Mouse (Mus musculus): ENCODE measurements around the gene Opcml. TPM values are rescaled to one million over a fixed set of nuclear protein-coding genes. Genes with fewer than 3 reads are reported as not detected.
A peak's percentile ranks its signal among the peaks of the same experiment; 100 is the strongest.

Opcml gene
- polyA plus RNA-seq, 1 experiment from 2014 or later = 7.4 TPM

GRCm38 (mm10) chr9:28327985-28328384 is 537.4 kb downstream of the Opcml start:
- Histone ChIP-seq H3K9me3 (no peaks in the 10 kb centered on the region), H3K36me3 (no peaks in the 10 kb centered on the region), H3K4me2 (replicated peaks) (no peak overlapping the region), H3K4me3 (no peak overlapping the region), H3K4me1 (peaks cover 3% of the 10 kb centered on the region; the same call in 1 of the 2 replicates), H3K27ac (no peak overlapping the region), H3K9ac (no peak overlapping the region), H3K27me3 (replicated peaks) (no peaks in the 10 kb centered on the region)
- ATAC-seq (ENCODE audit: low FRiP score, low read depth) = 0 out of 2 replicates have a peak, but pooled peaks have one; percentile 56
- 45% methylated on average over 4 of the region's 4 CpGs for WGBS

GRCm38 (mm10) chr9:28328434-28328833 is 537.9 kb downstream of the Opcml start:
- no peak for ATAC-seq (ENCODE audit: low FRiP score, low read depth)
- Histone ChIP-seq H3K9me3 (no peaks in the 10 kb centered on the region), H3K4me3 (no peak overlapping the region), H3K27me3 (replicated peaks) (no peaks in the 10 kb centered on the region), H3K36me3 (no peaks in the 10 kb centered on the region), H3K4me2 (replicated peaks) (no peak overlapping the region), H3K9ac (no peak overlapping the region), H3K27ac (no peak overlapping the region), H3K4me1 (peaks cover 3% of the 10 kb centered on the region; the same call in 1 of the 2 replicates)
- 95% methylated on average over 2 of the region's 2 CpGs for WGBS

GRCm38 (mm10) chr9:28329477-28329876 is 538.9 kb downstream of the Opcml start:
- Histone ChIP-seq H3K9me3 (no peaks in the 10 kb centered on the region), H3K9ac (no peak overlapping the region), H3K4me3 (no peak overlapping the region), H3K4me1 (peaks cover 3% of the 10 kb centered on the region; the same call in 1 of the 2 replicates), H3K27me3 (replicated peaks) (no peaks in the 10 kb centered on the region), H3K36me3 (no peaks in the 10 kb centered on the region), H3K4me2 (replicated peaks) (no peak overlapping the region), H3K27ac (no peak overlapping the region)
- ATAC-seq (ENCODE audit: low FRiP score, low read depth) = no peak

GRCm38 (mm10) chr9:28336511-28337208 is 546.1 kb downstream of the Opcml start:
- H3K4me2 ChIP-seq (replicated peaks) = peak overlapping the region; percentile 44

GRCm38 (mm10) chr9:28337837-28338236 is 547.3 kb downstream of the Opcml start:
- 62% methylated on average over 2 of the region's 2 CpGs for WGBS
- no peak overlapping the region for H3K4me3 ChIP-seq
- H3K4me1 ChIP-seq = 0 out of 2 replicates have a peak, but pooled peaks cover 5% of the 10 kb centered on the region
- no peaks in the 10 kb centered on the region for H3K27me3 ChIP-seq (replicated peaks)
- no peak for ATAC-seq (ENCODE audit: low FRiP score, low read depth)
- no peak overlapping the region for H3K9ac ChIP-seq
- H3K36me3 ChIP-seq = no peaks in the 10 kb centered on the region
- H3K4me2 ChIP-seq (replicated peaks) = no peak overlapping the region
- no peak overlapping the region for H3K27ac ChIP-seq
- H3K9me3 ChIP-seq = no peaks in the 10 kb centered on the region

More at GRCm38 (mm10) chr9:28336511-28337208, 546.1 kb downstream of the Opcml start:
- H3K27ac ChIP-seq = no peak overlapping the region
- H3K9ac ChIP-seq = no peak overlapping the region
- H3K4me1 ChIP-seq = 0 out of 2 replicates have a peak, but pooled peaks cover 5% of the 10 kb centered on the region
- no peak overlapping the region for H3K4me3 ChIP-seq
- 16% methylated on average over 10 of the region's 10 CpGs for WGBS
- peak; percentile 87 for ATAC-seq (ENCODE audit: low FRiP score, low read depth)
- no peaks in the 10 kb centered on the region for H3K9me3 ChIP-seq
- no peaks in the 10 kb centered on the region for H3K27me3 ChIP-seq (replicated peaks)
- no peaks in the 10 kb centered on the region for H3K36me3 ChIP-seq

GRCm38 (mm10) chr9:28354978-28355377 is 564.4 kb downstream of the Opcml start:
- H3K4me2 ChIP-seq (replicated peaks) = no peak overlapping the region
- no peaks in the 10 kb centered on the region for H3K36me3 ChIP-seq
- ATAC-seq (ENCODE audit: low FRiP score, low read depth) = no peak
- no peaks in the 10 kb centered on the region for H3K4me1 ChIP-seq
- no peak overlapping the region for H3K4me3 ChIP-seq
- H3K27ac ChIP-seq = no peak overlapping the region
- no peaks in the 10 kb centered on the region for H3K9me3 ChIP-seq
- no peaks in the 10 kb centered on the region for H3K27me3 ChIP-seq (replicated peaks)
- no peak overlapping the region for H3K9ac ChIP-seq

GRCm38 (mm10) chr9:28357946-28358345 is 567.4 kb downstream of the Opcml start:
- H3K9ac ChIP-seq = no peak overlapping the region
- no peaks in the 10 kb centered on the region for H3K4me1 ChIP-seq
- no peak overlapping the region for H3K27ac ChIP-seq
- H3K27me3 ChIP-seq (replicated peaks) = no peaks in the 10 kb centered on the region
- WGBS = 77% methylated on average over 3 of the region's 3 CpGs
- no peak overlapping the region for H3K4me3 ChIP-seq
- no peak for ATAC-seq (ENCODE audit: low FRiP score, low read depth)
- H3K9me3 ChIP-seq = no peaks in the 10 kb centered on the region
- no peaks in the 10 kb centered on the region for H3K36me3 ChIP-seq
- H3K4me2 ChIP-seq (replicated peaks) = no peak overlapping the region

- Histone ChIP-seq H3K9ac (no peak overlapping the region), H3K9me3 (no peaks in the 10 kb centered on the region), H3K4me3 (no peak overlapping the region), H3K27ac (no peak overlapping the region), H3K4me2 (replicated peaks) (no peak overlapping the region), H3K27me3 (replicated peaks) (no peaks in the 10 kb centered on the region), H3K4me1 (no peaks in the 10 kb centered on the region), H3K36me3 (no peaks in the 10 kb centered on the region)
- no peak for ATAC-seq (ENCODE audit: low FRiP score, low read depth)
- 86% methylated on average over 2 of the region's 2 CpGs for WGBS
Observed at GRCm38 (mm10) chr9:28360691-28361090, 570.1 kb downstream of the Opcml start.

GRCm38 (mm10) chr9:28364473-28365159 is 574.0 kb downstream of the Opcml start:
- Histone ChIP-seq H3K4me1 (no peaks in the 10 kb centered on the region), H3K9ac (no peak overlapping the region), H3K36me3 (no peaks in the 10 kb centered on the region), H3K4me2 (replicated peaks) (no peak overlapping the region), H3K9me3 (no peaks in the 10 kb centered on the region), H3K27me3 (replicated peaks) (no peaks in the 10 kb centered on the region), H3K27ac (no peak overlapping the region), H3K4me3 (no peak overlapping the region)
- 75% methylated on average over 10 of the region's 10 CpGs for WGBS
- no peak for ATAC-seq (ENCODE audit: low FRiP score, low read depth)

GRCm38 (mm10) chr9:28365160-28365473 is 574.5 kb downstream of the Opcml start:
- no peaks in the 10 kb centered on the region for H3K4me1 ChIP-seq
- ATAC-seq (ENCODE audit: low FRiP score, low read depth) = no peak
- H3K9me3 ChIP-seq = no peaks in the 10 kb centered on the region
- no peaks in the 10 kb centered on the region for H3K27me3 ChIP-seq (replicated peaks)
- H3K9ac ChIP-seq = no peak overlapping the region
- no peak overlapping the region for H3K27ac ChIP-seq
- no peaks in the 10 kb centered on the region for H3K36me3 ChIP-seq
- 81% methylated on average over 2 of the region's 2 CpGs for WGBS
- H3K4me2 ChIP-seq (replicated peaks) = no peak overlapping the region
- H3K4me3 ChIP-seq = no peak overlapping the region

GRCm38 (mm10) chr9:28386527-28387175 is 596.1 kb downstream of the Opcml start:
- Histone ChIP-seq H3K27ac (no peak overlapping the region), H3K9ac (no peak overlapping the region), H3K4me3 (no peak overlapping the region), H3K36me3 (no peaks in the 10 kb centered on the region), H3K4me1 (no peaks in the 10 kb centered on the region), H3K4me2 (replicated peaks) (no peak overlapping the region), H3K9me3 (no peaks in the 10 kb centered on the region), H3K27me3 (replicated peaks) (no peaks in the 10 kb centered on the region)
- ATAC-seq (ENCODE audit: low FRiP score, low read depth) = no peak
- WGBS = 65% methylated on average over 5 of the region's 5 CpGs

GRCm38 (mm10) chr9:28395222-28395621 is 604.6 kb downstream of the Opcml start:
- H3K36me3 ChIP-seq = no peaks in the 10 kb centered on the region
- H3K9ac ChIP-seq = no peak overlapping the region
- no peak for ATAC-seq (ENCODE audit: low FRiP score, low read depth)
- no peaks in the 10 kb centered on the region for H3K4me1 ChIP-seq
- no peak overlapping the region for H3K4me3 ChIP-seq
- 55% methylated on average over 3 of the region's 3 CpGs for WGBS
- no peak overlapping the region for H3K27ac ChIP-seq
- H3K9me3 ChIP-seq = no peaks in the 10 kb centered on the region
- no peak overlapping the region for H3K4me2 ChIP-seq (replicated peaks)
- H3K27me3 ChIP-seq (replicated peaks) = no peaks in the 10 kb centered on the region; the same call in 1 of the 2 replicates

Data from neural tube, embryonic 12.5 days (tissue).